Mouse (Mus musculus): ENCODE results near the gene Tlr9. TPM values are rescaled to one million over a fixed set of nuclear protein-coding genes. Genes with fewer than 3 reads are reported as not detected.

The Tlr9 gene
- polyA plus RNA-seq, 2 experiments from 2014 or later, result 0.13 TPM; not detected in 1

GRCm38 (mm10) chr9:106232956-106233355 is 10.6 kb downstream of the Tlr9 start:
- ATAC-seq, result no peak

- no peak for ATAC-seq
Observed at GRCm38 (mm10) chr9:106233953-106234352, 11.6 kb downstream of the Tlr9 start.

- ATAC-seq, result no peak
Observed at GRCm38 (mm10) chr9:106235194-106235830, 12.9 kb downstream of the Tlr9 start.

GRCm38 (mm10) chr9:106236156-106236817 is 13.9 kb downstream of the Tlr9 start:
- ATAC-seq, result no peak

GRCm38 (mm10) chr9:106236818-106237211 is 14.4 kb downstream of the Tlr9 start:
- ATAC-seq, result no peak

GRCm38 (mm10) chr9:106237401-106237800 is 15.0 kb downstream of the Tlr9 start:
- no peak for ATAC-seq

GRCm38 (mm10) chr9:106237878-106238277 is 15.5 kb downstream of the Tlr9 start:
- no peak for ATAC-seq

GRCm38 (mm10) chr9:106241541-106242164 is 19.3 kb downstream of the Tlr9 start:
- ATAC-seq, result no peak

- no peak for ATAC-seq
Observed at GRCm38 (mm10) chr9:106242813-106243488, 20.6 kb downstream of the Tlr9 start.

GRCm38 (mm10) chr9:106249550-106249949 is 27.2 kb downstream of the Tlr9 start:
- ATAC-seq, result no peak

GRCm38 (mm10) chr9:106250245-106250644 is 27.8 kb downstream of the Tlr9 start:
- no peak for ATAC-seq

- no peak for ATAC-seq
Observed at GRCm38 (mm10) chr9:106251066-106251465, 28.7 kb downstream of the Tlr9 start.

GRCm38 (mm10) chr9:106254001-106254400 is 31.6 kb downstream of the Tlr9 start:
- no peak for ATAC-seq

- ATAC-seq, result no peak
Observed at GRCm38 (mm10) chr9:106258412-106258811, 36.0 kb downstream of the Tlr9 start.

- ATAC-seq, result no peak
Observed at GRCm38 (mm10) chr9:106258990-106259389, 36.6 kb downstream of the Tlr9 start.

- ATAC-seq, result no peak
Observed at GRCm38 (mm10) chr9:106261058-106261457, 38.7 kb downstream of the Tlr9 start.

- no peak for ATAC-seq
Observed at GRCm38 (mm10) chr9:106261491-106261890, 39.1 kb downstream of the Tlr9 start.

GRCm38 (mm10) chr9:106262075-106262474 is 39.7 kb downstream of the Tlr9 start:
- ATAC-seq, result no peak

GRCm38 (mm10) chr9:106263381-106263924 is 41.1 kb downstream of the Tlr9 start:
- ATAC-seq, result no peak

- ATAC-seq, result no peak
Observed at GRCm38 (mm10) chr9:106265358-106266075, 43.1 kb downstream of the Tlr9 start.

GRCm38 (mm10) chr9:106266936-106267657 is 44.7 kb downstream of the Tlr9 start:
- no peak for ATAC-seq

GRCm38 (mm10) chr9:106268421-106268820 is 46.0 kb downstream of the Tlr9 start:
- no peak for ATAC-seq
